Mouse (Mus musculus) cerebellum, adult 8-10 months (tissue): ENCODE data around the gene Pld4.

Experiments used
- DNase-seq: peaks from one replicate; pipeline ENCODE4 v3.0.0; 2022

The Pld4 gene

GRCm38 (mm10) chr12:112738281-112739022, 22.0 kb upstream of the Pld4 start:
- DNase-seq, result peak; percentile 51

DNA sequence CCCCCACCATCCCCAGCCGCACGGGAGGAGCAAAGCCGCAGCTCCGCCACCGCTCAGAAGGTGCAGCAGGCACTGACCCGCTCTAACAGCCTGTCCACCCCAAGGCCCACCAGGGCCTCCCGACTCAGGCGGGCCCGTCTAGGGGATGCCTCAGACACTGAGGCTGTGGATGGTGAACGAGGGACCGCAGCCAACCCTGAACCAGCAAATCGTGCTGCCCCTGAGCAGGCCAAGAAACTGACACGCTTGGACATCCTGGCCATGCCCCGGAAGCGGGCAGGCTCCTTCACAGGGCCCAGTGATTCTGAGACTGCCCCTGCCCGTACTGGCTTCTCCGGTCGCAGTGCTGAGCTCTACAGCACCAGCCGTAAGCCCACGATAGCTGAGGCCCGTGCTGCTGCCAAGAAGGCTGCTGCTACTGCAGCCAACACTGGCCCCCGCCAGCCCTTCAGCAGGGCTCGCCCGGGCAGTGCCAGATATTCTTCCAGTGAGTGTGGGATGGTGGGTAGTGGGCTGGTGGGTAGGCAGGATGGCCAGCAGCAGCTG, 21.4 kb upstream of the Pld4 start:
- peak; percentile 45 for DNase-seq

GRCm38 (mm10) chr12:112742768-112743167, 17.7 kb upstream of the Pld4 start:
- DNase-seq, result no peak

DNA sequence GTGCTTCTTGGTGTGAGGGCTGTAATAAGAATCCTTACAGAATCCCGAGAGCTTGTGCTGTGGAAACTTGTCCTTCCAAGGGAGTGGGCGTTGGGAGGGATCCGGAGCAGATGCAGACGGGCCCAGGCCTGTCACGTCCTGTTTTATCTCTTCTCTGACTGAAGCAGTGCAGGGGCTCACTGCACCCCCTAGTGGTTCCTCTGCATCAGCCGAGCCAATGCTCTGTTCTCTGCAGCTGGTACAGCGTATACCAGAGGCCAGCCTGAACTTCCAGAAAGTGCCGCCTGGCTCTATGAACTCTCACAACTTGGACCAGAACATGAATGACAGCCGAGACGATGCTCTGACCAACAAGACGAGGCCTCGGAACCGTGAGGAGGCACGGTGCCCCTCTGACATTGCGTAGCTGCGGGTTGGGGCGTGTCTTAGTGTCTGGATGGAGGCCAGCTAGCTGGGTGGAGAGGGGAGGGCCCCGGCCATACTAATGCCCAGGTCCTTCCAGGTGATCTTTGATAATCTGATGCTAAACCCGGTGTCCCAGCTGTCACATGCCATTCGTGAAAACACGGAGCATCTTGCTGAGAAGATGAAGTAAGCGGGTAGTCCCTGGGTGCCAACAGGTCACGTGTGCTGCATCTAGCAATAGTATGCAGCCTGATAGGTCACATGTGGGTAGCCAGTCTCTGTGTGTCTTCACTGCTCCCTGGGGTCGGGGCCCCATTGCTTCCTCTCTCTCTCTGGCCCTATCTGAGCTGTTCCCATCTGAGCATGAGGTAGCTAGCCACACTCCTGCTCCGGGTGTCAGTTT, 17.1 kb upstream of the Pld4 start:
- peak; percentile 71 for DNase-seq

DNA sequence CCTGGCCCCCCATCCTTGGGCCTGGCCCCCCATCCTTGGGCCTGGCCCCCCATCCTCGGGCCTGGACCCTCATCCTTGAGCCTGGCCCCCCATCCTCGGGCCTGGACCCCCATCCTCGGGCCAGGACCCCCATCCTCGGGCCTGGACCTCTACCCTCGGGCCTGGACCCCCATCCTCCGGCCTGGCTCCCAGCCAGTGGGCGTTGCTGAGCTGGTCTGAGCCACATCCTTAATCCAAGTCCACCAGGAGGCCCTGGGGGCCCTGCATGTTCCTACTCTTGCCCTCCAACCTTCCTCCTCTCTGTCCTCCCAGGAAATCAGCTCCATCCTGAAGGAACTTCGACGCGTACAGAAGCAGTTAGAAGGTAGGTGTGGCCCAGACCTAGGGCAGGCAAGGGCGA, 16.2 kb upstream of the Pld4 start:
- no peak for DNase-seq

DNA sequence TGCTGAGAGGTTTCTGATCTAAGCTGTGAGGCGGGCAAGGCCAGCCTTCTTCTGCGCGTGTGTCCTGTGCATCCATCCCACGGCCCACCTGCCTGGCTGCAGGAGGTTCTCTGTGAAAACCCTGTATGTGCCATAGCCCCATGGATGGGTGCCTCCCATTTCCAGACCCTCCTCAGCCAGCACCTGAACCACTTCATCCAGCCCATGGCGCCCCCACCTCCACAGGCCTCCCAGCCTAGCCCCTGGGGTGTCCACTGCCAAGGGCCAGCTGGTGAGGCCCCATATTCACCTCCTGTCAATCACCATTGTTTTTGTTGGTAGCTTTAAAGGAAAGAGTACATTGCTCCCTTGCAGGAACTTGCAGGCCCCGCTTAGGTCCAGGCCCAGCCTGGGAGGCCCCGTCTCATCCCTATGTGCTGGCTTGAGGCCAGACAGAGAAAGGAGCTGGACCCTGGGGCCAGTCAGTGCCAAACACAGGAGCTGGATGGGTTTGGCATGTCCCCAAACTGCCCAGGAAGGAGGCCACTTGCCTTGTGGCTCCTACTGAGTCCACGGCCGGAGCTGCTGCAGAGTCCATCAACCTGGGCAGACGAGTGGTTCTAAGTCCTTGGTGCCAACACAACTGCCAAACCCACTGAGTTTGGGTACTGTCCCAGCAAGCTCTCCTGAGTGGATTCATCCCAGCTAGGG, 15.4 kb upstream of the Pld4 start:
- peak; percentile 30 for DNase-seq

- DNase-seq, result no peak
These were observed 14.7 kb upstream of the Pld4 start for GRCm38 (mm10) chr12:112745716-112746115.

GRCm38 (mm10) chr12:112746461-112746807, 14.0 kb upstream of the Pld4 start:
- DNase-seq, result no peak

- peak; percentile 32 for DNase-seq
These were observed 13.4 kb upstream of the Pld4 start for GRCm38 (mm10) chr12:112746808-112747605.

GRCm38 (mm10) chr12:112747606-112747970, 12.9 kb upstream of the Pld4 start:
- peak; percentile 11 for DNase-seq

DNA sequence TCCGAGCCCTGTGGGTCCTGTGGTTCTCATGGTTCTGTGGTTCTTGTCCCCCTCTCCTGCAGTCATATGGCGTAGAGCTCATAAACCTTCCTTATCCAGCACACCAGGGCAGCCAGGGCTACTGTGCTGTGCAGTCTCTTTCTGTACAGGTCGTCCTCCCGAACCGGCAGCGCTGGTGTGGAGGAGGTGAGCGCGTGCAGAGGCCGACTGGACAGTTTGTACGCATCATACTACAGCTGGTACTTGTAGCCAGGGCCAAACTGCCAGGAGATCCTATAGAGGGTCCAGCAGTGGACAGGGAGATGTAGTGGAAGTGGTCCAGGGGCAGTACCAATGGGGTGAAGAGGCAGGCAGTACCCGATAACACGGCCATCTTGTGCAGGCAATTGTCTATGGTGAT, 9.5 kb upstream of the Pld4 start:
- no peak for DNase-seq

GRCm38 (mm10) chr12:112752399-112752798, 8.1 kb upstream of the Pld4 start:
- no peak for DNase-seq

GRCm38 (mm10) chr12:112755900-112756299, 4.6 kb upstream of the Pld4 start:
- DNase-seq, result no peak

DNA sequence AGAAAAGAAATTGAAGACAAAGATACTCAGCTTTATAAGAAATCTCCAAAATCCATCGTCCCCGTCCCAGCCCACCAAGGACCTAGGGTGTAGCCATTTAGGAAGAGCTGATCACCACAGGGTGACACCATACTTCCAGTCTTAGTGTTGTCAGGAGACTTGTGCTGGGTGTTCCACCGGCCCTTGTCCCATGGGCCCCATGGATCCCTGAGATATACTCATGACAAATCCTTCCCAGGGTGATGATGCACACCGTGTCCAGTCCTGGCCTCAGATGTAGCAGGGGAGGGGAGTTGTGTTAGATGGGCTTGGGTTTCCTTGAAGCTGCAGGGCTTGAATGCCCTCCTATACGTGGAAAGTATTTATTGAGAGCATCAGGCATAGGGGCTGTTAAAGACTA, 2.6 kb upstream of the Pld4 start:
- DNase-seq, result no peak

DNA sequence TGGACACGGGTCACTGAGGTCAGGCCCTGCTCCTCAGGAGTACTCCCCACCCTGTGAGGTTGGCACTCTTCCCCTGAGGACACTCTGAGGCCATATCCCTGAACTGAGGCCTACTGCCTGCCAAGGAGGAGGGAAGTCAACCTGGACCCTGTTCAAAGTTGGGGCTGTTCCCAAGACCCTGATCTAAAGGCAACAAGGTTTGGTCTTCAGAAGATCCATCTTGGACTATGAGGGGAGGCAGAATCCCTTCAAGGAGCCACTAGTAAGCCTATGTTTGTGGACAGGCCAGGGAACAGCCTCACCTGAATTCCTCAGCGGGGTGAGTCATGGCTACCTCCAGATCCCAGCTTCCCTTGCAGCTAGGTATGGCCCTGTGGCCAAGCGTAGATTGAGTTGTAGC, 984 bp upstream of the Pld4 start:
- DNase-seq, result no peak

DNA sequence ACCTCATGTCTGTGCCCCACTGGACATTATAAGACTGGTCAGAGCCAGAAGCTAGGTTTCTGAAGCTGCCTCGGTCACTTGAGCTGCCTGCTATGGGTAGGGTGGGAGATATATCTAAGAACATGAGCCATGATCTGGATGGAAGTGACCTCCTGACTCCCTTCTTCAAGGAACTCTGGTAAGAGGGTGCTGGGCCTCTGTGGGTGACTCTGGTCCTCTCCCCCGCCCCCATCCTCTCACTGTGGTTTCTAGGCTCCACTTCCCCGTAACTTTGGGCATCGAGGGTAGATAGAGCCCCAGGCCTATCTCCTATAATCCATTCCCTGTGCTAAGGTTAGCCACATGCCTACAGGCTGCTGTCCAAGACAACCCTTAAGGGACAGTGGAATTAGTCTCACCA, 956 bp downstream of the Pld4 start:
- DNase-seq, result no peak

DNA sequence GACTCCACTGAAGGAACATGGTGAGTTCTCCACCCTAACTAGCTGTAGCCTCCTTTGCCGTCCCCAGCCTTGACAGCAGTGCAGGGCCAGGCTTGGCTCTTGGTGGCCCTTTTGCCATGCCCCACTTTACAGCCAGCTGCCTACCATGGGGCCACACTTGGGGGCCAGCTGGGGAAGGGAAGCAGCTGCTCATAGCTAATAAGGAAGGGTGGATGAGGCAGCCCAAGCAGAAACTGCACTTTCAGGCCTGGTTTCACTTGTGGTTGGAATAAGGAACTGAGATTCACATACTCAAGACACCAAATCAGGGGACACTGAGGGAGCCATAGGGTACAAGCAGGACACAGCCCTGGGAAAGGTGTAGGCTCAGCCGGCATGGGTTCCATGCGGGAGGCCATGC, 1.6 kb downstream of the Pld4 start:
- no peak for DNase-seq

GRCm38 (mm10) chr12:112763176-112763575, 2.7 kb downstream of the Pld4 start:
- DNase-seq, result no peak

- DNase-seq, result no peak
These were observed 3.7 kb downstream of the Pld4 start for GRCm38 (mm10) chr12:112764141-112764540.

DNA sequence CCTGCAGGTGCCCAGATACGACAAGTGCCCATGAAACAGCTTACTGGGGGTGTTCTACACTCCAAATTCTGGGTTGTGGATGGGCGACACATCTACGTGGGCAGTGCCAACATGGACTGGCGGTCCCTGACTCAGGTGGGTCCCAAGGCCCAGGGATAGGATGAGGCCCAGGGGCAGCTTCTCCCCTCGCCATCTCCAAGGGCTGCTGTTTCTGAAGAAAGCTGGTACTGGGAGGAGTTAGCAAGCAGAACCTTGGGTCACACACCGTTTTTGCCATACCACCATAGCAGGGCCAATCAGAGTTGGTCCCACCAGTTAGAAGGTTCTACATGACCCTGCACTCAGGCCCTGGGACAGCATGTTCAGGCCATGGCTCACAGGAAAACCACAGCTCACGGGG, 4.5 kb downstream of the Pld4 start:
- no peak for DNase-seq

DNA sequence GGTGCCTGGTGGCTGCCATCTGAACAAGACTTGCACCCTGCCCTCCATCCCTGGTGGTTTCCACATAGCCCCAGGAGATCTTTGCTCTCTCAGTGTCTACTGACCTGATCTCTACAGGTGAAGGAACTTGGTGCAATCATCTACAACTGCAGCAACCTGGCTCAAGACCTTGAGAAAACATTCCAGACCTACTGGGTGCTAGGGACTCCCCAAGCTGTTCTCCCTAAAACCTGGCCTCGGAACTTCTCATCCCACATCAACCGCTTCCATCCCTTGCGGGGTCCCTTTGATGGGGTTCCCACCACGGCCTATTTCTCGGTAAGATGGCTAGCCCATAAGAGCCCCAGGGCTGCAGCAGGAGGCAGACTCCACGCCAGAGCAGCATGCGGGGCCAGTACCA, 6.1 kb downstream of the Pld4 start:
- DNase-seq, result no peak

DNA sequence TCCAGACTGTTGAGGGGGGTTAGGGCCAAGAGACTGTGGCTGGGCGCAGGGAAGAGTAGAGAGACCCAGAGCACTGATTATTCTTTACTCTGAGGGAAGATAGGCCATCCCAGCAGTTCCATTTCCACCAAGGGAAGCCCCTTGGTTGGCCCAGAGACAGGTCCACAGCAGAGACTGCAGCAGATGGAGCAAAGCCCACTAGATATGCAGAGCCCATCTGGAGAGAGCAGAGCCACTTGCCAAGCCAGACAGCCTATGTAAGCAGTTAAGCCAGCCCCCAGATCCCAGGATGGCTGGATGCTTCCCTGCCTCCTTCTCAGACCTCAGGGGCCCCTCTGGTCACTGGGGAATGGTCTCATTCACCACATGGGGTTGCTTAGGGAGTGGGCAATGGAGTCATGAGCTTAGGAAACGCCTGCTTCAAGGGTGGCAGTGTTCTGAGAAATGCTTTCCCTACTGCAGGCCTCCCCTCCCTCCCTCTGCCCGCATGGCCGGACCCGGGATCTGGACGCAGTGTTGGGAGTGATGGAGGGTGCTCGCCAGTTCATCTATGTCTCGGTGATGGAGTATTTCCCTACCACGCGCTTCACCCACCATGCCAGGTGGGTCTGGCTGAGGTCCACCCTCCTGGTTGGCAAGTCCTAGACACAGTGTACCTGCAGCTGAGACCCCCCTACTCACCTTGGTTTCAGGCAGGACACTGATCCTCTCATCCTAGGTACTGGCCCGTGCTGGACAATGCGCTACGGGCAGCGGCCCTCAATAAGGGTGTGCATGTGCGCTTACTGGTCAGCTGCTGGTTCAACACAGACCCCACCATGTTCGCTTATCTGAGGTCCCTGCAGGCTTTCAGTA, 6.8 kb downstream of the Pld4 start:
- DNase-seq, result no peak
